Mouse (Mus musculus) liver, postnatal 0 days (tissue): ENCODE data around the gene Tm4sf5.

Experiments used
- CTCF ChIP-seq: sonication (generic); IDR thresholded peaks from 2 replicates; pipeline ENCODE4 v1.5.1; 2016; ENCODE audit warnings: antibody characterized with exemption, low read depth
- EP300 ChIP-seq: IDR thresholded peaks from 2 replicates; pipeline ENCODE4 v1.6.1; 2016; ENCODE audit warnings: antibody characterized with exemption, low read depth, mild to moderate bottlenecking

DNA sequence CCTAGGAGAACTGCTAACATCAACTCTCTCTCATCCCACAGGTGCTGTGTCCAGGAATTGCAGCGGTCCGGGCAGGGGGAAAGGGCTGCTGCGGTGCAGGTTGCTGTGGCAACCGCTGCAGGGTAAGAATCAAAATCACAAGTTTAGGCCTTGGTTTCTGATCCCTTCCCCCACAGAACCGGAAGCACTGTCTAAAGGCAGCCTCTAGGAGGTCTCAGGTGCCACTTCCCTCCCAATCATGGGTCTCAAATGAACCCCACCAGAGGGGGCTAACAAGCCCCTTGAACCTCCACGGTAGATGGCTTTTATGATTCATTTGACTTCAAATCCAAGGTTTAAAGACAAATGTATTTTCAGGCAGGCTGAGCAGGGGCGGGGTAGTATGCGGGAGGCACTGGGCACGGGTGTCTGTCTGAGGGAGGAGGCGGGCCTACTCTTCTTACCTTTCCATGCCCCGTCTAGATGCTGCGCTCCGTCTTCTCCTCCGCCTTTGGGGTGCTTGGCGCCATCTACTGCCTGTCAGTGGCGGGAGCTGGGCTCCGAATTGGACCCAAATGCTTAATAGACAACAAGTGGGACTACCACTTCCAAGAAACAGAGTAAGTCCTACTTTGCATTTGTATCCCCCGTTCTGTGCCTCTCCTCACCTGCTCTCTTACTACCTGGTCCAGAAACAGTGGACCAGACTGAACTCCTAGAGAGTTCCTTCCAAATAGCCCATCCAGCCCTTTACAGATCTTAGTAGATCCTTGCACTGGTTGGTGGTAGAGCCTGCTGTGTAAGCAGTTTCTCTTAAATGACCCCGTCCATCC is 4.9 kb downstream of the Tm4sf5 start:
- peak; percentile 70 for TF ChIP-seq CTCF
- TF ChIP-seq EP300, result no peak
